Mouse (Mus musculus): Measurements from ENCODE around the gene Abl1. TPM values are rescaled to one million over a fixed set of nuclear protein-coding genes. Genes with fewer than 3 reads are reported as not detected.
"Not testable (repeated sequence)": the region's sequence is repeated elsewhere in the genome, so short reads cannot be mapped to it uniquely, and the experiment has no call there.

The Abl1 gene
- total RNA-seq, 2 experiments from 2014 or later, result 35.5 to 43.7 TPM

- DNase-seq (ENCODE audit: low spot score in 2 of 2), result not testable (repeated sequence)
- intact Hi-C loops (cut with DNase I), result loop anchor here (10.0 kb wide), 1 partner anchor 204 kb away; the partner anchor contains the start of gene Lamc3
Observed at GRCm38 (mm10) chr2:31681051-31681707, 7.0 kb upstream of the Abl1 start.

- DNase-seq (ENCODE audit: low spot score in 2 of 2), result no peak
- intact Hi-C loops (cut with DNase I), result loop anchor here (2.0 to 10.0 kb wide), 2 partner anchors 203 to 233 kb away; partner anchors contain the start of gene Lamc3
Observed at GRCm38 (mm10) chr2:31681731-31682235, 6.4 kb upstream of the Abl1 start.

DNA sequence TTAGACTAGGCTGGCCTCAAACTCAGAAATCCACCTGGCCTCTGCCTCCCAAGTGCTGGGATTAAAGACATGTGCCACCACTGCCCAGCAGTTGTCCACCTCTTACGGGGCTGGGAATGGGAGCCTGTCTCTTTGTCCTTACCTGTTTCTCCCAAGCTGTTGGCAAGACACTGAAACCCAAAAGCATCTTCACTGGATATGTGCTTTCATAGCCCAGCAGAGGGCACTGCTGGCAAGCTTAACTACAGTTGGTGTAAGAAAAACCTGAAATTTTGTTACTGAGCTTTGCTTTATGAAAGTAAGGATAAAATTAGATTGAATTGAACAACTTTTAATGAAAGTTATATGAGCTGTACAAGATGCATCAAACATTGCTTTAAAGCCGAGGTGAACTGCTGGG lies 4.5 kb upstream of the Abl1 start:
- peak; percentile 73 to 77 for DNase-seq (ENCODE audit: low spot score in 2 of 2)
- intact Hi-C loops (cut with DNase I), result loop anchor here (1.0 to 10.0 kb wide), 3 partner anchors 102 to 231 kb away; partner anchors contain the start of gene Lamc3

DNA sequence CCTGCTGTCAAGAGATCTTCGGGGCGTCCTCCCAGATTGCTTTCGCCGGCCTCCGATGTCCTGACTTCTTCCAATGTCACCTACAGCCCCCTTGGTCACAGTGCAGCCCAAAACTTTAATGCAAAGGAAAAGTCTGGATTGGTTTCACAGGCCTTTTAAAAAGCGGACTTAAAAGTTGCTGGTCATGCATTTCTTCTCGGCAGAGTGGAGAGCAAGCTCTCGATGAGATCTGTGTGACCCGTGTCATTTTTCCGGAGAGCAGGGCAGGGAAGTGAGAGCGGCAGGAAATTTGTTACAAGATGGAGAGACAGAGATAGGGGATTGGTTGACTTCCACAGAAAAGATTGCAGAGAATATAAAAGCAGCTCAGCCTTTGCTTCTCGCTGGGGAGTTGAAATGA lies 869 bp downstream of the Abl1 start:
- DNase-seq (ENCODE audit: low spot score in 2 of 2), result no peak
- intact Hi-C loops (cut with DNase I), result loop anchor here (10.0 kb wide), 1 partner anchor 196 kb away; the partner anchor contains the start of gene Lamc3

GRCm38 (mm10) chr2:31690063-31690462 lies 1.9 kb downstream of the Abl1 start:
- no peak for DNase-seq (ENCODE audit: low spot score in 2 of 2)
- intact Hi-C loops (cut with DNase I), result no loop called here

GRCm38 (mm10) chr2:31698209-31698608 lies 10.0 kb downstream of the Abl1 start:
- DNase-seq (ENCODE audit: low spot score in 2 of 2), result no peak
- intact Hi-C loops (cut with DNase I), result no loop called here

- no peak for DNase-seq (ENCODE audit: low spot score in 2 of 2)
Observed at GRCm38 (mm10) chr2:31700545-31701446, 12.6 kb downstream of the Abl1 start.

DNA sequence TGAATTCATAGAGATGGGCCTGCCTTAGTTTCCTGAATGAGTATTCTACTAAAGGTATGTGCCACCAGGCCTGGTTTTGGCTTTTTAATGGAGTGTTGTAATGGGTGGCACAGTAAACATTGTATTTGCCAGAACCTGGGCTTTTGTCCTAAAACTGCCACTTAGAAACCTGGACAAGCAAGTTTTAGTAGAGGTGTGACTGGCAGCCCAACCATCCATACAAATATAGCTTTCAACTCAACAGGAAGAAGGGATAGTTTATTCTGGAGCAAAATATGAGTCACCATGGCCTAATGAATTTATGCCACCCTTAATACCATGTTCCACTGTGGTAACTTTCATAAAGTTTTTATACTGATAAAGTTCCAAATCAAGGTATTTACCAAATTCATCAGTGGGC lies 15.1 kb downstream of the Abl1 start:
- intact Hi-C loops (cut with DNase I), result no loop called here

More at GRCm38 (mm10) chr2:31700545-31701446, 12.6 kb downstream of the Abl1 start:
- intact Hi-C loops (cut with DNase I), result no loop called here

DNA sequence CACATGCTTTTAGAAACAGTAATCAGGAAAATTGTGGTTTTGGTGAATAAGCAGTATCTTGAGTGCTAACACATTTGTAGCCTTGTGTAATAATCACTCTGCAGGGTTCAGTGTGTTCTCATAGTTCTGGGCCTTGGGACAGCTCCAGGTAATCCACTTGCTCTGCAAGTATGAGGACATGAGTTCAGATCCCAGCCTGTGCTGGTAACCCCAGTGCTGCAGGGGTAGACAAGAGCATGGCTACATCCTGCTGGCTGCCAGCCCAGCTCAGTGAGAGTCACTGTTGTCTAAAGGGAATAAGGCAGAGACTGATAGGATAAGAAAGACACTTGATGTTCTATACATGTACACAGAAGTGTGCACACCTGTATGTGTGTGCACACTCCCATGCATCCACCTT lies 17.7 kb downstream of the Abl1 start:
- intact Hi-C loops (cut with DNase I), result no loop called here
- no peak for DNase-seq (ENCODE audit: low spot score in 2 of 2)

More for the DNA sequence above, 15.1 kb downstream of the Abl1 start:
- no peak for DNase-seq (ENCODE audit: low spot score in 2 of 2)

DNA sequence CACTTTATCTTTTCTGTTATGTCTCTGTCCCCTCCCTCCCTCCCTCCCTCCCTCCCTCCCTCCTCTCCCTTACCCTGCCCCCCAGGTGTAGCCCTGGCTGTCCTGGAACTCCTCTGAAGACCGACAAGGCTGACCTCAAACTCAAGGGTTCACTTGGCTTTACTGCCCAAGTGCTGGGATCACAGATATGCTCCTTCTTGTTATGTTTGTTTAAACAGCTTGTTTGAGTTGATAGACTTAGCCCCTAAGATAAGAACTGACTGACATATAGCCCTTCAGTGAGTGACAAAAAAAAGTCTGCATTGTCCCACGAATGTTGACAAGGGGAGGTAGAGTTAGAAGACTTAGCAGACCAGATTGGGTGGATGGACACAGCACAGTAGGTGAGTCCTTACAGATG lies 18.4 kb downstream of the Abl1 start:
- intact Hi-C loops (cut with DNase I), result no loop called here
- DNase-seq (ENCODE audit: low spot score in 2 of 2), result no peak

- intact Hi-C loops (cut with DNase I), result no loop called here
- no peak for DNase-seq (ENCODE audit: low spot score in 2 of 2)
Observed at GRCm38 (mm10) chr2:31712716-31713115, 24.5 kb downstream of the Abl1 start.

DNA sequence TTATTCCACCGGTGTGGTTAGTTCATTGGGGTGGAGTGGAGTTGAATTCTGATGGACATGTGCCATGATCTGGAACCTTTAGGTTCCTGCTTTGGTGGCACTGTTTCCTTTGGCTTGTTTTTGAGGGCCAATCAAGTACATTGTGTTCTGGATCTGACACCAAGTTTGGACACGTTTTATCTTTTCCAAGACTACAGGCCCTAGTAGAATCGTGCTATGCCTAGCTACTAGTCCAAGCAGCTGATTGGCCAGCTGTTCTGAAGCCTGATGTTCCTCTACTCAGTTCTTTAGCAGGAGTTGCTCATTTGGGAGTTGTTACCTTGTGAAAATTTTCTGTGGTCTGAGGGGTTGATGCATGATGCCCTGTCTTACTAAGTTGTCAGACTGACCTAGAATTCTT lies 25.6 kb downstream of the Abl1 start:
- intact Hi-C loops (cut with DNase I), result no loop called here

DNA sequence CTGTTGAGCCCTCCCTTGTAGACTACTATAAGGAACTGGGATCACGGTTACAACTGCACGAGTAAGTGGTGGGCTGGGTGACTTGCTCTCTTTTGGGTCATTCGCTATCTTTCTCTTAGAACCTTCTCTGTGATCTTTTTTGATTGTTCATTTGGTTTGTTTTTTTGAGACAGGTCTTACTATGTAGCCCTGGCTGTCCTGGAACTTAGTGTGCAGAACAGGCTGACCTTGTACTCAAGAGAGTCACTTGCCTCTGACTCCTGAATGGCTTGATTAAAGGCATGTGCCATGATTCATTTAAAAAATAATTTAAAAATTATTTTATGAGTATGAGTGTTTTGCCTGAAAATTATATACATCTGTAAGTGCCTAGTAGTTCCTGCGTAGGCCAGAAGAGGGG lies 26.6 kb downstream of the Abl1 start:
- intact Hi-C loops (cut with DNase I), result no loop called here

More for the DNA sequence above, 25.6 kb downstream of the Abl1 start:
- no peak for DNase-seq (ENCODE audit: low spot score in 2 of 2)

GRCm38 (mm10) chr2:31715985-31716384 lies 27.8 kb downstream of the Abl1 start:
- intact Hi-C loops (cut with DNase I), result no loop called here
- peak; percentile 54 to 89 for DNase-seq (ENCODE audit: low spot score in 2 of 2)

More for the DNA sequence above, 26.6 kb downstream of the Abl1 start:
- DNase-seq (ENCODE audit: low spot score in 2 of 2), result no peak

DNA sequence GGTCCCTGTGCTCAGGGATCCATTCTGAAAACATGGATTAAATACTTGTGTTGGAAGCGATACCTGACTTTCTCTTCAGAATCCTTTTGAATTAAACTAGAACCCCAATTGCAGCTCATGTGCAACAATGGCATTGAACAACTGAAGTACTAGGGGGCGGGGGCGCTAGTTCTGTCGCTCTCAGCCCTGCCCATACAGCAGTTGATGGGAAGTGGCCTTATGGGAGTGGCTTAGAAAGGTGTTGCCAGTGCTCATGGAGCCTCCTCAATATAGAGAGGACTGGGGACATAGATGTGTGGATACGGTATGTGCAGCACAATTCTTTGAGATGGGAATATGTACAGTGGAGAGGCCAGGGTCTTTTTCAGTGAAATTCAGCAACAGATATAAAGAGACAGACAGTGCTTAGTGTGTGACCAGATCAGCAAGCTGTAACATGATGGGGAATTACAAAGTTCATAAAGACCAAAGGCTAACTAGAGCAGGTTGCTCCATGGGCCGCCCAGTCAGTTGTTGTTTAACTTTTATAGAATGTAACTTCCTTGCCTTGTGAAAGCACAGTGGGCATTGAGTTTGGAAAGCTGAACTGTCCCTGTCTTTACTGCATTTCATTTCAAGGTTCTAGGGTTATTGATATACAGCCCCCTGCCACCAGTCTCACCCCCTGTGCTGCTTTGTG lies 31.2 kb downstream of the Abl1 start:
- no peak for DNase-seq (ENCODE audit: low spot score in 2 of 2)
- intact Hi-C loops (cut with DNase I), result no loop called here

DNA sequence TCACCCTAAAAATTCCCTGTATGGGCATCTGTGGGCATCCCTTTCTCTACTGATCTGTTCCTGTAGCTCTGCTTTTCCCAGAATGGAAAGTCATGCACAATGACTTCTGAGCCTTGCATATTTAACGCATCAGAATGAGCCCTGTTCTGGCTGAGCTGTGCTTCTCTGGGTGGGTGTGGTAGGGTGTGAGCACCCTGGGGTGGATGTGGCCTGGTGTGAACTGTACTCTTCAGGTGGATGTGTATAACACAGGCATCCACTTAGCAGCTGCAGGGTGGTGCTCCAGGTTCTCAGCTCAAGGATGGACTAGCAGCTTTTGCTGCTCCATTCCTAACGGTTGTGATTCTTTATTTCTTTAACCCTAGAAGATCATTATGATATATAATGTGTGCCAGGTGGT lies 31.8 kb downstream of the Abl1 start:
- intact Hi-C loops (cut with DNase I), result no loop called here
- no peak for DNase-seq (ENCODE audit: low spot score in 2 of 2)

DNA sequence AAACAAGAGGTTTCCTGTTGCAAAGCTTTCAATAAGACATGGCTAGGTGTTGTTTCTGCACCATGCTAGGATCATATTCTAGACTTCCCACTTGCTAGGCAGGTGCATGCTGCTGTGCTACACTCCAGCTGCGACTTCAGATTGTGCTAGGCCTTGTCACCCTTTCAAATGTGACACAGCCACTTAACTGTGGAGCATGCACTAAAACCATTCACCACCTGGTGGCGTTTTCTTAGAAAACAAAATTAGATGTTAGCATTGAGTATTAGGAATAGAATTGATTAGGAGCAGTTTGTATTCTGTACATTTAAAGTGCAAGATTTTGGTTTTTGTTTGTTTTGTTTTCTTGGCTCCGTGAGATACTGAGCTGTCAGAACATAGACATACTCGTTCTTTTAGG lies 32.6 kb downstream of the Abl1 start:
- intact Hi-C loops (cut with DNase I), result no loop called here
- DNase-seq (ENCODE audit: low spot score in 2 of 2), result no peak

- intact Hi-C loops (cut with DNase I), result loop anchor here (5.0 kb wide), 1 partner anchor 42 kb away; no protein-coding TSS in a partner anchor
- DNase-seq (ENCODE audit: low spot score in 2 of 2), result no peak
Observed at GRCm38 (mm10) chr2:31724730-31725490, 36.7 kb downstream of the Abl1 start.
